Mouse (Mus musculus): Measurements from ENCODE around the gene Smarca2.
"Not testable (repeated sequence)": the region's sequence is repeated elsewhere in the genome, so short reads cannot be mapped to it uniquely, and the experiment has no call there.

The Smarca2 gene

GRCm38 (mm10) chr19:26616271-26616670 is 11.4 kb downstream of the Smarca2 start:
- DNase-seq (ENCODE audit: low read depth, low spot score), result no peak

GRCm38 (mm10) chr19:26617287-26617686 is 12.4 kb downstream of the Smarca2 start:
- no peak for DNase-seq (ENCODE audit: low read depth, low spot score)

- DNase-seq (ENCODE audit: low read depth, low spot score), result no peak
Measured at GRCm38 (mm10) chr19:26630712-26631235, 25.9 kb downstream of the Smarca2 start.

- no peak for DNase-seq (ENCODE audit: low read depth, low spot score)
Measured at GRCm38 (mm10) chr19:26632228-26632627, 27.4 kb downstream of the Smarca2 start.

GRCm38 (mm10) chr19:26640556-26640955 is 35.7 kb downstream of the Smarca2 start:
- DNase-seq (ENCODE audit: low read depth, low spot score), result no peak

DNA sequence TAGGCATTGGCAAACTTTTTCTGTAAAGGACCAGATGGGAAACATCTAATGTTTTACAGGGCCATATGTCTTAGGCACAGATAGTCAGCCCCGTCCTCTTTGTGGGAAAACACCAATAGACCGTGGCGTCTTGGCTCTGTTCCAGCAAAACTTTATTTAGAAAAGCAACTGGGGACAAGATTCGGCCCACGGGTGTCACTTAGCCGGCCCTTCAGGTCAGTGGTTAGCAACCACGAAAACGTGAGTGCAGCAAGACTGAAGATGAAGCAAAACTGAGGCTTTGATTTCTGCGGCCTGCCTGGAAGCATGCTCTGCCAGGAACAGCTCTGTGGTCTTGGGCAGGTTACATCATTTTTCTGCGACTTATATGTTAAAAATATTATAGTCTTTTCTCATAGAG is 36.4 kb downstream of the Smarca2 start:
- no peak for DNase-seq (ENCODE audit: low read depth, low spot score)

GRCm38 (mm10) chr19:26643011-26643410 is 38.2 kb downstream of the Smarca2 start:
- DNase-seq (ENCODE audit: low read depth, low spot score), result no peak

DNA sequence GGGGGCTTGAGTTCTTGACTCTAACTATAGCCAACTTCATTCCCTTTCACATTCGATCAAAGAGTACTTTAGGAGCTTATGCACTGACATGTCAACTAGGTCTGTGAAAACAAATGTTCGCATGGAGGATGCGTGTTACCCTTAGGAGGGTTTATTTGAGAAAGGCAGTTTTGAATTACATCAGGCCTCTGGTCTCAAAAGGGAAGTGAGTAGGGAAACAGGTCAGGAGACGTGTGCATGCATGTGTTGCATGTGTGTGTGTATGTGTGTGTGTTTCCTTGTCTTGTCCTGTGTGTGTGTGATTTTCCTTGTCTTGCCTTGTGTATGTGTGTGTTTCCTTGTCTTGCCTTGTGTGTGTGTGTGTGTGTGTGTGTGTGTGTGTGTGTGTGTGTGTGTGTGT is 39.1 kb downstream of the Smarca2 start:
- no peak for DNase-seq (ENCODE audit: low read depth, low spot score)

DNA sequence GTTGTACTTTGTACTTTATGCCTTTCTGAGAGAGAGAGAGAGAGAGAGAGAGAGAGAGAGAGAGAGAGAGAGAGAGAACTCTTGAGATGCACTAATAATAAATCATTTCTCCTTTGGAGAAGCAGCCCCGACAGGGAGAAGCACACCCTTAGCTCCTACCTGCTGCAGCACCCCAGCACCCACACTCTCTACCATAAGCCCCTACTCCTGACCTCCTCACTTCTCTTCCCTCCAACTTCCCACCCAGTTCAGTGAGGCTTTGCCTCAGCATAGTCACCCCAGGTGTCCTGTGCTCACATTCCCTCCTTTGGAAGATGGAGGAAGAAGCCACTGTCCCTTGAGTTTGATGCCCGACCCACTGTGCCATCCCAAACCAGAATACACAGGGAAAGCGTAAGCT is 40.2 kb downstream of the Smarca2 start:
- DNase-seq (ENCODE audit: low read depth, low spot score), result no peak

GRCm38 (mm10) chr19:26646128-26646527 is 41.3 kb downstream of the Smarca2 start:
- DNase-seq (ENCODE audit: low read depth, low spot score), result no peak

DNA sequence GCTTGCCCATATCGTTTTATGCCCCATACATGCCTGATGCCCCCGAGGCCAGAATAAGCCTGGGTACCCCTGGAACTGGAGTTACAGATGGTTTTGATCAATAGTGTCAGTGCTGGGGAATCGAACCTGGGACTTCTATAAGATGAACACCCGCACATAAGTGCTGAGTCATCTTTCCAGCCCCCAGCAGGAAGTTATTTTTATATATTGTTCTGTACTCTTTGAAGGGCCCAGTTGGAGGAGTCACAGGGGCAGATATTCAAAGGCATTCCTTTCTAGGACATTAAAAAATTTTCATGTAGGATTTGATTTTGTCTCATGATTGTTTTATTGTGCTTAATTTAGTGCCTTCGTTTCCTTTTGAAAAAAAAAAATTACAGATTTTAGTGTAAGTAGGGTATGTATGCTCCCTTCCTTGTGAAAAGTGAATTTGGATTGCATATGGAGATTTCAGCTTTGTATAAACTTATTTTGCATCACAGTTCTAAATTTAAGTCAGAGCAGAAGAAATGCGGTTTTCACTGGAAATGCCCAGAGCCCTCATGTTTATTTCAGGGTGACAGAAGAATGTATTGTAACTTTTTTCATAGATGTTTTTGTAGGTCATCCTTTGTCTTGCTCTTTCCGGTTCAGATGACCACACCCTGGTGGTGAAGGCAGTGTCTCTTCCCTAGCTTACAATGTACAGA is 45.9 kb downstream of the Smarca2 start:
- no peak for DNase-seq (ENCODE audit: low read depth, low spot score)

- DNase-seq (ENCODE audit: low read depth, low spot score), result no peak
Measured at GRCm38 (mm10) chr19:26658324-26658723, 53.5 kb downstream of the Smarca2 start.

DNA sequence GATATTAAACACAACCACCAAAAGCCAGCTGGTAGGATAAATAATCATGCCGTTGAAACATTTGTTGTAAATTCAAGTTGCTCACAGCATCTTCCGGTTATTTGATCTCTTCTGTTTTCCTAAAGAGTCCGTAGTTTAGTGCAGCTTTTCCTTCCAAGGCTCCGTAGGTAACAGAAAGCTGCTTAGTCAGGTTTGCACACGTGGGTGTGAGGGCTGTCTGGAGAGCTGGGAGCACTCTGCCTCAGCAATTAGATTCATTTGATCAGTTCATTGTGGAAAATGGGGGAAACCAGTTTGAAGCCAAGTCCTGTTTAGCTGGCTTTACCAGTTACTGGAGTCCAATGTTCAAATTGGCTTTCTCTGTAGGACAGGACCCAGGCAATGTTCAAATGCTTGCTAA is 55.1 kb downstream of the Smarca2 start:
- DNase-seq (ENCODE audit: low read depth, low spot score), result no peak

DNA sequence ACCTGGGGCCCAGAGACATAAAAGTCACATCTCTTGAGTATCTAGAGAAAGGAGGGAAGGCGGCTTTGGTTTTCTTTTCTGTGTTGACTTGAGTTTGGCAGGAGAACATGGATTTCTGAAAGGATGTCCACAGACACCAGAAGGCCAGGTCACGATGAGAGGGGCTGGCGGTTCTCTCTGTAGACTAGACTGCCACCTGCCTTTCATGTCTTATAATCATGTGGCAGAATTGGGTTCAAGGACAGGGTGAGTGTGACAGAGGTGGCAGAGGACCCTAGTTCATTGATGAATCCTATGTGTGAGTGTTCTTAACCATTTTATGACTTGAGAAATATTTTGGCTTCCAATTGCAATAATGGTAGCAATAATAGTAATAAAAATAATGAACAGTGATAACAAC is 56.3 kb downstream of the Smarca2 start:
- no peak for DNase-seq (ENCODE audit: low read depth, low spot score)

GRCm38 (mm10) chr19:26666303-26666702 is 61.5 kb downstream of the Smarca2 start:
- no peak for DNase-seq (ENCODE audit: low read depth, low spot score)

DNA sequence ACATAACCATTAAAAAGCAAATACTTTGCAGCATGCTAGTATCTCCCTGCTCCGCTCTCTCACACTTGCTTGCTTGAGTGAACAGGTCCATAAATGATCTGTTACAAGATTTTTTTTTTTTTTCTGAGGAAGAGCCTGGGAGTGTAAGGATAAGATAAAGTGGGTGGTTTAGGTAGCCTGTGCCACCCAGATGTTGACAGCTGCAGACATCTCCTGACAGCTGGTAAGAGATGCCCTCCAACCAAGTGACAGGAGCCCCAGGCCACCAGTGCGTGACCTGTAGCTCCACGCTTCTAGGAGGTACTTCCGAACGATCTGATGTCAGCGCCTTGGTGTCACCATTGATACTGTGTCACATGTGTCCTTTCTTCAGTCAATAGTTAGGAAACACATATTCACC is 65.2 kb downstream of the Smarca2 start:
- DNase-seq (ENCODE audit: low read depth, low spot score), result no peak

DNA sequence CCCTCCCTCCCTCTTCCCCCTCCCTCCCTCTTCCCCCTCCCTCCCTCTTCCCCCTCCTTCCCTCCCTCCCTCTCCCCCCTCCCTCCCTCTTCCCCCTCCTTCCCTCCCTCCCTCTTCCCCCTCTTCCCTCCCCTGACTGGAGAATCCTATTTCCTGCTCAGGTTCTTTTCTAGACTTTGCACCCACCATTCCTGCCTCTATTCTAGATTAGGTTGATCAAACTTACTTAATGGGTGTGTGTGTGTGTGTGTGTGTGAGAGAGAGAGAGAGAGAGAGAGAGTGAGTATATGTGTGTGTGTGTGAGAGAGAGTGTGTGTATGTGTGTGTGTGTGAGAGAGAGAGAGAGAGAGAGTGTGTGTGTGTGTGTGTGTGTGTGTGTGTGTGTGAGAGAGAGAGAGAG is 66.6 kb downstream of the Smarca2 start:
- not testable (repeated sequence) for DNase-seq (ENCODE audit: low read depth, low spot score)

DNA sequence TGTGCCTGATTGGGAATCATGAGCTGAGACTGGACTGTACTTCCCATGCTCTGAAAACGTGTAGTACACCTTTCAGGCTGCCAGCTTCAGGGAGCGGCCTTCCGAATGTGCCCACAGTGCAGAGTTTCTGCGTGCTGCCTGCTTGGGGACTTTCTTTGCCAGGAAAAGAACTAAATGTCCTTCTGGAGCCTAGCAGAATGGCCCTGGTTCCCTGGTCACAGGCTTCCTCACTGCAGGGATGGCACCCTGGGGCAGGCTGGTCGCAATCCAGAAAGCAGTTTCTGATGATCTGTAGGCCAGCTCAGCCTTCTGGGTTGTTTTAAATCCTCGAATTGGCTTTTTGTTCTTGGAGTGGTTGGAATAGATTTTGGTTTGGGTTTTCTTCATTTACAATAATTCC is 71.1 kb downstream of the Smarca2 start:
- no peak for DNase-seq (ENCODE audit: low read depth, low spot score)

- no peak for DNase-seq (ENCODE audit: low read depth, low spot score)
Measured at GRCm38 (mm10) chr19:26678543-26678942, 73.7 kb downstream of the Smarca2 start.

GRCm38 (mm10) chr19:26679674-26680073 is 74.8 kb downstream of the Smarca2 start:
- DNase-seq (ENCODE audit: low read depth, low spot score), result no peak

DNA sequence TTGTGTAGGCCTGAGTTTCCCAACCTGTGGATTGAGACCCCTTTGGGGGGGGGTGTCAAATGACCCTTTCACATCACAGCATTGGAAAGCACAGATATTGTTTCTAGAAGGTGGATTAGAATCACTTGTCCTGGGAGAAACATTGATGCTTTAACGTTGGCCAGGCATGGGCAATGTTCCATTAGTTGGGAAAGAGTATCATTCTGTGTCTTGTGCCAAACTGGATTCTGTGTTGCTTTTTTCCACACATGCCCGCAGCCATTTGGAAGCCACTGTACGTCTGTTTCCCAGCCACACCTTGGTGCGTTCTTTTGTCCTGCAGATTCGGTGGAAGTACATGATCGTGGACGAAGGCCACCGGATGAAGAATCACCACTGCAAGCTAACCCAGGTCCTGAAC is 76.7 kb downstream of the Smarca2 start:
- no peak for DNase-seq (ENCODE audit: low read depth, low spot score)

DNA sequence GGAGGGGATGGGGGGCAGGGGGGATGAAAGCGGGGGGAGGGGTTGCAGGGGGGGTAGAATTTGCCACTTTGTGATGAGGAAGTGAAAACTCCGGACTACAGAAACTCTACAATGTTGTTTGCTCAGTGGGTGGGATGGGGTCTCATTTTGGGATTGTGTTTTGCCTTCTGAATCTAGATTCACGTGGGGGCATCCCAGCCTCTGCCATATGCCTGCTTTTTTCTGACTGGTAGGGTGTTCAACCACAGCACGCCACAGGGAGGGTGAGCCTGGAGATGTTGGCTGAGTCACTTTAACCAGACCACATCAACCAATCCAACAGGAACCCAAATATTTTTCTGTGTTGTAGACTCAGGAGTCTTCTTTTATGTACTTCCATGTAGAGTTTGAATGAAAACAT is 77.3 kb downstream of the Smarca2 start:
- DNase-seq (ENCODE audit: low read depth, low spot score), result no peak

DNA sequence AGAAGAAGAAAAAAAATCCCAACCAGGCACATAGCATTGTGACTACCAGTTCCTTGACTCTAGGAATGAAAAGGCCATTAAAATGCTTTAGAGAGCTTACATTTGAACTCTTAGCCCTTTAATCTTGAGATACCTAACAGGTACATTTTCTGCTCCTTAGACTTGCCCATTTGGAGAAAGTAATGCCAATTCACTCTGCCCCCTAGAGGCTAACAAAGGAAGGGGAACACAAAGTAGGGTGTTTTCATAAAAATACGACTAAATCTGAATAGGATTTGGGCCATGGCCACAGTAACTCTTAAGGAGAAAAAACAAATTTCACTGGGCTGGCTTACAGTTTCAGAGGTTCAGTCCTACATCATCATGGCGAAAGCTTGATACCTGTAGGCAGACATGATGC is 77.9 kb downstream of the Smarca2 start:
- peak; percentile 24 for DNase-seq (ENCODE audit: low read depth, low spot score)

DNA sequence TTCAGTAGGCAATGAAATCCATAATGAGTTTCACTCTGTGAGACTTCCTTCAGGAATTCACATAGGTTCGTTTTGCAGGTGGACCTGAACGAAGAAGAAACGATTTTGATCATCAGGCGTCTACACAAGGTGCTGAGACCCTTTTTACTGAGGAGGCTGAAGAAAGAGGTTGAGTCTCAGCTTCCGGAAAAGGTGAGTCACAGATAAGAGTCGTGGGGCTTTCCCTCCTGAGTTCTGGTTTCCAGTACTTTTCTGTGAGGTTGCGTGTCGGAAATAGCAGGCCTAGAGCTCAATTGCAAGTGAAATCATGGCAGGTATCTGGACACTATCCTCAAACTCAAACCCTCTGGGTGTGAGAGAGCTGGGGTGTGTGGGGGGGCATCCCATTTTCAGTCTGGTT is 78.9 kb downstream of the Smarca2 start:
- no peak for DNase-seq (ENCODE audit: low read depth, low spot score)
